Comparison of ENCODE assay signal across 9 mouse cellular contexts in genomic region chr13:53201628-53202438, GRCm38 (mm10).
DNase-seq lines count a peak whose midpoint lies in the region; ATAC-seq and TF ChIP-seq lines count a peak whose summit lies in the region.
"Had no signal": no experiment of that assay in that cellular context is flagged by ENCODE, and none has a peak within 500 bp of the region (broad histone marks: within the 10 kb centered on the region; RNA-seq: fewer than 3 reads in every experiment).

No protein-coding gene starts in this region.

- peak overlapping the region; percentile 15; the same call in 1 of the 2 replicates for H3K4me2 ChIP-seq in hindbrain, embryonic 14.5 days (replicated peaks)
- peak overlapping the region; percentile 31 for H3K4me2 ChIP-seq in limb, embryonic 14.5 days (replicated peaks; ENCODE audit: low read depth, low read length, severe bottlenecking)
- H3K4me2 ChIP-seq in stomach, embryonic 14.5 days (replicated peaks; ENCODE audit: low read depth, low read length), result peak overlapping the region; percentile 26; the same call in 1 of the 2 replicates

- no peaks in the 10 kb centered on the region for H3K9me3 ChIP-seq in hindbrain, embryonic 14.5 days (ENCODE audit: control insufficient read depth, low read length)
- H3K9me3 ChIP-seq in limb, embryonic 14.5 days (ENCODE audit: control insufficient read depth, low read length), result no peaks in the 10 kb centered on the region
- H3K9me3 ChIP-seq in stomach, embryonic 14.5 days (ENCODE audit: control insufficient read depth, low read depth, low read length), result no peaks in the 10 kb centered on the region

- H3K27ac ChIP-seq in hindbrain, embryonic 14.5 days, result peak overlapping the region; percentile 59; the same call in 1 of the 2 replicates
- peak overlapping the region; percentile 85 for H3K27ac ChIP-seq in limb, embryonic 14.5 days (replicated peaks; ENCODE audit: low read depth, low read length)
- H3K27ac ChIP-seq in stomach, embryonic 14.5 days (ENCODE audit: low read length), result peak overlapping the region; percentile 92
- H3K27ac ChIP-seq: liver, embryonic 14.5 days had no signal

- WGBS in hindbrain, embryonic 14.5 days, result 32% methylated on average over 18 of the region's 18 CpGs
- WGBS in limb, embryonic 14.5 days, result 6% methylated on average over 18 of the region's 18 CpGs
- WGBS in stomach, embryonic 14.5 days, result 6% methylated on average over 18 of the region's 18 CpGs

- DNase-seq in Muller cell, postnatal 12 days (ENCODE audit: inconsistent ontology term), result peak; percentile 25
- peak; percentile 73 for DNase-seq in brain, embryonic 14.5 days (ENCODE audit: low read depth)
- DNase-seq in gastrocnemius, postnatal 14 days, result peak; percentile 68
- DNase-seq in hindbrain, embryonic 14.5 days (ENCODE audit: low spot score), result peak; percentile 53
- DNase-seq in limb, embryonic 14.5 days (ENCODE audit: low spot score), result peak; percentile 84
- no peak for DNase-seq in thymus, postnatal 14 days
- no peak for DNase-seq in B cell, adult 2 months

- no peak for TF ChIP-seq CTCF in brain, embryonic 14.5 days (IDR thresholded peaks at IDR 0.05; ENCODE audit: borderline replicate concordance, extremely low read depth, insufficient read depth, insufficient read length)

- TF ChIP-seq POLR2A in brain, embryonic 14.5 days (IDR thresholded peaks at IDR 0.05; ENCODE audit: borderline replicate concordance, extremely low read depth, insufficient read depth, insufficient read length, poor library complexity, severe bottlenecking), result no peak
- TF ChIP-seq POLR2A in limb, embryonic 14.5 days (IDR thresholded peaks at IDR 0.05; ENCODE audit: borderline replicate concordance, extremely low read depth, insufficient read depth, insufficient read length), result no peak

- H3K27me3 ChIP-seq in hindbrain, embryonic 14.5 days (ENCODE audit: control insufficient read depth, insufficient read depth, low read length), result no peaks in the 10 kb centered on the region
- H3K27me3 ChIP-seq in limb, embryonic 14.5 days (ENCODE audit: control insufficient read depth, insufficient read depth, low read length), result no peaks in the 10 kb centered on the region
- no peaks in the 10 kb centered on the region for H3K27me3 ChIP-seq in stomach, embryonic 14.5 days (ENCODE audit: control insufficient read depth, insufficient read depth, low read length)

- peaks cover 16% of the 10 kb centered on the region; the same call in 1 of the 2 replicates for H3K4me1 ChIP-seq in hindbrain, embryonic 14.5 days (replicated peaks; ENCODE audit: control insufficient read depth, insufficient read depth, low read length)
- peaks cover 81% of the 10 kb centered on the region for H3K4me1 ChIP-seq in limb, embryonic 14.5 days (ENCODE audit: control insufficient read depth, insufficient read depth, low read length)
- H3K4me1 ChIP-seq in stomach, embryonic 14.5 days (ENCODE audit: control insufficient read depth, insufficient read depth, low read length), result peaks cover 67% of the 10 kb centered on the region

- ATAC-seq in hindbrain, embryonic 14.5 days (ENCODE audit: low FRiP score), result no peak
- ATAC-seq in limb, embryonic 14.5 days (ENCODE audit: low FRiP score, low read depth), result peak; percentile 76
- ATAC-seq in stomach, embryonic 14.5 days (ENCODE audit: insufficient number of reproducible peaks, insufficient read depth, low FRiP score, low read depth), result peak; percentile 64; the same call in 1 of the 2 replicates

- no peak overlapping the region for H3K9ac ChIP-seq in hindbrain, embryonic 14.5 days
- peak overlapping the region; percentile 34; the same call in 1 of the 2 replicates for H3K9ac ChIP-seq in limb, embryonic 14.5 days (ENCODE audit: low read depth, low read length, severe bottlenecking)
- H3K9ac ChIP-seq in stomach, embryonic 14.5 days (replicated peaks; ENCODE audit: low read depth, low read length), result no peak overlapping the region
- H3K9ac ChIP-seq: liver, embryonic 14.5 days had no signal

- H3K4me3 ChIP-seq in hindbrain, embryonic 14.5 days (replicated peaks; ENCODE audit: low read length), result no peak overlapping the region
- no peak overlapping the region for H3K4me3 ChIP-seq in limb, embryonic 14.5 days (replicated peaks; ENCODE audit: low read length)
- H3K4me3 ChIP-seq in stomach, embryonic 14.5 days (ENCODE audit: low read depth, low read length), result no peak overlapping the region

- no peaks in the 10 kb centered on the region for H3K36me3 ChIP-seq in hindbrain, embryonic 14.5 days (replicated peaks; ENCODE audit: control insufficient read depth, insufficient read depth)
- no peaks in the 10 kb centered on the region for H3K36me3 ChIP-seq in limb, embryonic 14.5 days (ENCODE audit: control insufficient read depth, insufficient read depth, low read length)
- no peaks in the 10 kb centered on the region for H3K36me3 ChIP-seq in stomach, embryonic 14.5 days (ENCODE audit: control insufficient read depth, insufficient read depth, low read length)

- intact Hi-C loops in gastrocnemius, postnatal 14 days (cut with DNase I; ENCODE audit: low total_unique reads), result no loop called here

Comparison
In these comparisons a context has a peak if more than half of its experiments do, and no peak if none do; other contexts are left out.
1. DNase-seq: peak in Muller cell, postnatal 12 days (single experiment), brain, embryonic 14.5 days (single experiment), gastrocnemius, postnatal 14 days (single experiment), hindbrain, embryonic 14.5 days (single experiment) and limb, embryonic 14.5 days (single experiment); none in thymus, postnatal 14 days (single experiment) and B cell, adult 2 months (0 of 2).
2. Peak in every context shown above with its lines, with median percentiles within 50 percentile points of each other: H3K27ac ChIP-seq and H3K4me2 ChIP-seq.